Mouse (Mus musculus) thymus, postnatal 0 days (tissue): ENCODE measurements around the gene Hs6st1. TPM values are rescaled to one million over a fixed set of nuclear protein-coding genes. Genes with fewer than 3 reads are reported as not detected.
A peak's percentile ranks its signal among the peaks of the same experiment; 100 is the strongest.
"Not testable (repeated sequence)": the region's sequence is repeated elsewhere in the genome, so short reads cannot be mapped to it uniquely, and the experiment has no call there.

Experiments used
- DNase-seq: peaks from one replicate; pipeline ENCODE4 v3.0.0-alpha.2; 2015; ENCODE audit warnings: low spot score
- polyA plus RNA-seq: library from polyadenylated mRNA; unstranded; fragments of >200 nt; fragmentation: Nextera tagmentation; extraction: Ambion mirVana; gene quantifications from 2 replicates; pipeline ENCODE4 v1.2.1, GENCODE M21; 2015

Hs6st1 gene
- 11.5 and 14.5 TPM in 2 replicates for polyA plus RNA-seq

DNA sequence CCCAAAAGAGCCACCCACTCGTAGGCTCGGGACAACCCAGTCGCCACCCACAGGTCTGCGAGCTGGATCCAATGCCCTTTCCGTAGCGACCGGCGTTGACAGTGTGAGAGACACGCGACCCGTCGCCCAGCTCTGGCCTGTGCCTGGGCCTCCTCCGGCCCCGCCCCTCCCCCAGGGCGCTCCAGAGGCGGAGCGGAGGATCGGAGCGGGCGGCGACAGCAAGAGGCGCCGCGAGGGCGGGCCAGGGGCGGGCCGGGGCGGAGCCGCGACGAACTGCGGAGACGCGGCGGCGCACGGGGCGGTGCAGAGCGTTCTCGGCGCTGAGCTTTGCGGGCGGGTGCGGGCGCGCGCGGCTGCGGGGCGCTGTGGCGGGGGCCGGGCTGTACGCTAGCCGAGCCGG lies at the start of gene Hs6st1:
Hs6st1 (plus strand) TSS at position 325 of the 400 bp plus-strand sequence.
- DNase-seq: peak; percentile 93

- DNase-seq: no peak
Observed at GRCm38 (mm10) chr1:36018617-36019016, 49.6 kb upstream of the Hs6st1 start.

DNA sequence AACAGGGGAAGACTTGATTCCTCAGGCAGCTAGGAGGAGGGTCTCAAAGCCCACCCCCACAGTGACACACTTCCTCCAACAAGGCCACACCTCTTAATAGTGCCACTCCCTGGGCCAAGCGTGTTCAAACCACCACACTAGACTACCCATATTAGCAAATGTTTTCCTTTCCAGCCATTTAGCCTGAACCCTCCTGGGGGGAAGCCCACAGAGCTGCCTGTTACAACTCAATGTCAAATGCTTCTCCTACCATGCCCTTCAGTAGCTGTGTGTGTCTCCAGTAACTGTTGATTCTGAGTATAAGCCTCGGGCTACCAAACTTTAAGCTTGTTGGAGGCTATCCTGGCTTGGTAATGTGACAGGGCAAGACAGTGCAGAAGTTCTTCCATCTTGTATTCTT lies 49.0 kb upstream of the Hs6st1 start:
- no peak for DNase-seq

DNA sequence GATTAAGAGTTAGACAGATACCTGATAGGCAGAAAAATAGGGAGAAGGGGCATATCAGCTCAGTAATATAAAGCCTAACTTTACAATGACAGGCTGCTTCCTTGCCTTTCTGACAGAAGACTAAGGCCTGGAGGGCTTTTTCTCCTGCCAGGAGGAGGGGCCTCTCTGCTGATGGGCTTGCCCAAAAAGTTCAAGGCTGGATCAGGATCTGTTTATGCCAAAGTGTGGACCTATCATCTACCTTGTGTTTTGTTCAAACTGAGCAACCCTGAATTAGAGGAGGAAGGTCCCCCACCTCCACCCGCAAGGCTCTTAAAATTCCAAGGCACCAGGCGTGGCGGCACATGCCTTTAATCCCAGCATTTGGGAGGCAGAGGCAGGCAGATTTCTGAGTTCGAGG lies 47.9 kb upstream of the Hs6st1 start:
- no peak for DNase-seq

DNA sequence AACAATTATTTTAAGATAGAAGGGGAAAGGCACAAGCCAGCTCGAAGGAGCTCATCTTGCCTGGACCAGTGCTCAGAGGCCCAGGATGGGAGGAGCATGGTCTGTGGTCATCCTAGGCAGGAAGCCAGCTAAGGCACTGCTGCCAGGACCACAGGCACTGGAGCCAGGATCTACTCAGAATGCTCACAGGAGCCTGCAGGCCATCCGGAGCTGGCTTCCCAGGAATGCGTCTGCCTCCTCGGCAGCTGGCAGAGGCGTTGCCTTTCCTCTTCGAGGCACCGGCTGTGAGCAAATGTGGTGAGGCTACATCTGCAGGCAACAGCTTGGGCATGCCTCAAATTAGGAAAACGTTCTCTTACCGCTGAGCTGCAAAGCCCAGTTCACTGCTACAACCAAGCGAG lies 37.8 kb upstream of the Hs6st1 start:
- DNase-seq: no peak

DNA sequence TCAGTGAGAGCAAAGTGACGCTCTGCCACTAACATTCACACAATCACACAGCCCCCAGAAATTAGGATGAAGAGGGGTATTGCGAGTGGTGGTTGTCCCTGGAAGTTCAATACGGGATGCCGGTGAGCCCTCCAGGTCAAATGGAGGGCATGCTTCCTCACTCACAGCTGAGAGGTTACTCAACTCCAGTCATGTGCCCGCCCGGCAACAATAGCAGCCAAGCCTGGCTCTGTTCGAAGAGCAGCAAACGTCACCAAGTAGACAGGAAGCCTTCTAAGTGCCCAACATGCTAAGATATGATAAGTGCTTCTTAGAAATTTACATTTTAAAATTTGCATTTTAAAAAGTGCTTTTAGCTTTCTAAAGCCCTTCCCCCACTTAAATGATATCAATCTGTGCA lies 29.4 kb upstream of the Hs6st1 start:
- no peak for DNase-seq

DNA sequence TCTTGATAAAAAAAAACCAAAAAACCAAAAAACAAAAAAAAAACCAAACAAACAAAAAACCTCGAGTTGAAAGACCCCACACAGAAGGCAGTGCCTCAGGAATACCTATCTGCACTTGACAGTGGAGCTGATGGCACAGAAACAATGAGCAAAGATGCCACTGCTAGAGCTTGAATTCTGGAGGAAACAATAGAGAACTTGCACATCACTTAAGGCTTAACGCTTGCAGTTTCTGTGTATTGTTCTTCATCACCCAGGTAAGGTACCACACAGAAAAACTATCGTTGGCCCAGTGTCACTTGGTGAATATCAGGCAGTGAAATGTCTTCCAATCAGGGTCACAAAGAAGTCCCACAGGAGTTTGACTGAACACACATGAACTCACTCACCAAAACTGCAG lies 26.1 kb upstream of the Hs6st1 start:
- DNase-seq: no peak

GRCm38 (mm10) chr1:36043793-36044192 lies 24.4 kb upstream of the Hs6st1 start:
- DNase-seq: not testable (repeated sequence)

DNA sequence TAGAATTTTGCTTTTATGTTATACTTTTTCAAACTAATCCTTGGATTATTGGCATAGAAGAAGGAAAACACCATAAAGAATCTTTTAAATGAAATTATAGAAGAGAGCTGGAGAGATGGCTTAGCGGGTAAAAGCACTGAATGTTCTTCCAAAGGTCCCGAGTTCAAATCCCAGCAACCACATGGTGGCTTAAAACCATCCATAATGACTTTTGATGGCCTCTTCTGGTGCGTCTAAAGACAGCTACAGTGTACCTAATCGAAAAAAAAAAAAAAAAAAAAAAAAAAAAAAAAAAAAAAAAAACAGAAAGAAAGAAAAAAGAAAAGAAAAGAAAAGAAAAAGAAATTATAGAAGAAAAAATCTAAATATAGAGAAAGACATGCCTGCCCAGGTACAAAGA lies 23.9 kb upstream of the Hs6st1 start:
- no peak for DNase-seq

DNA sequence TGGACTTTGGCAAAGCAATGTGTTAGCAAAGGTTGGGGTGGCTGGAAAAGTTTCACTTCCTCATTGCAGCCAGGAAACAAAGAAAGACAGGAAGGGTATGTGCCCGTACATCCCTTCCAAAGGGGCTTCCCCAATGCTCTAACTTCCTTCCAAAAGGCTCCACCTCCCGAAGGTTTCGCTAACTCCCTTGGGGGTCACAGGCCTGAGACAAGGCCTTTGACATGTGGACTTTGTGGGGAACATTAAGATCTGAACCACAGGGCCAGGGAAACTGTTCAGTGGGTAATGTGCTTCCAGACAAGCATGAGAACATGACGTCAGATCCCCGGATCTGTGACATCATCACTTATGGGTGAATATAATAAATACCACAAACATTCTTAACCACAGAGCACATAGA lies 15.5 kb upstream of the Hs6st1 start:
- DNase-seq: no peak

DNA sequence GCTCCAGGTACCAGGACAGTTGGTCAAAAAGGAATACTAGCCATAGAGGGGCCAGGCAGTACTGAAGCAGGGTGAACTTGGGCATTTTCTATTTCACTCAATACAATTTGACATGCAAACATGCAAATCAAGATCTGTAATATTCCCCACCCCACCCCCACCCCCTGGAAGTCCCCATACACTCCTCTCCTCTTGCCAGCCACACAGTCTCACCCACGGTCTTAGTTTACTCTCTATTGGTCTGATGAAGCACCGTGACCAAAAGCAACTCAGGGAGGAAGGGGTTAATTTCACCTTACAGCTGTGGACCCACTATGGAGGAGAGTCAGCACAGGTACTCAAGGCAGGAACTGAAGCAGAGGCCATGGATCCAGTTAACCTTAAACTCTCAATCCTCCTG lies 14.6 kb upstream of the Hs6st1 start:
- DNase-seq: no peak

DNA sequence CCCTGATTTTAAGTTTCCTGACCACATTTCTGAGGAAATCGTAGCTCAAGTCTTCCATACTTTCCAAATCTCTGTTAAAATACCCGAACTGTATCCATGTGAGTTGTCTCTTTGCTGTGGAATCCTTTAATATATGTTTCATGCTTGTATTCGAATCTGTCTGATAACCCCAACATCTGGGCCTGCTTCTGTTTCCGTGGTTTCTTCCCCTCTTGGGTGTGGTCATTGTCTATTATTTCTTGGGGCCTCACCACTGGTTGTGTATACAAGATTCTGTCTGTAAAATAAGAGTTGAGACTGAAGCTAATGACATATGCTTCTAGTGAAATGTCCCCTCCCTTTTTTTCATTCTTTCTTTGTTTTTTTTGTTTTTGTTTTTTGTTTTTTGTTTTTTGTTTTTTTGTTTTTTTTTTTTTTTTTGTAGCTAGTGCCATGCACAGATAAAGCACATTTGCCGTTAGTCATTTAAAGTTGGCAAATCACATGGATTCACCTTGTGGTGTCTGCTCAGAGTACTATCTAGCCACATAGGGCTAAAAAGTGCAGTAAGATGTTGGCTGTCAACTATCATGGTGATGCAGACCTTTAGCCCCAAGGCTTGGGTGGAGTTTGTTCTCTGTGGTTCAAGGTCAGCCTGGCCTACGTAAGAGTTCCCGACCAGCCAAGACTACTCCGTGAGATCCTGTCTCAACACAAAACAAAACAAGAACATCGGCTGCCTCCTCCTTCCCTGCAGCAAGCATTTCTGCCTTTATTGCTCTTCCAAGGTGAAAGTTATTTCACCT lies 13.8 kb upstream of the Hs6st1 start:
- DNase-seq: no peak

- DNase-seq: no peak
Observed at GRCm38 (mm10) chr1:36054967-36055357, 13.2 kb upstream of the Hs6st1 start.

GRCm38 (mm10) chr1:36059351-36059750 lies 8.8 kb upstream of the Hs6st1 start:
- no peak for DNase-seq

DNA sequence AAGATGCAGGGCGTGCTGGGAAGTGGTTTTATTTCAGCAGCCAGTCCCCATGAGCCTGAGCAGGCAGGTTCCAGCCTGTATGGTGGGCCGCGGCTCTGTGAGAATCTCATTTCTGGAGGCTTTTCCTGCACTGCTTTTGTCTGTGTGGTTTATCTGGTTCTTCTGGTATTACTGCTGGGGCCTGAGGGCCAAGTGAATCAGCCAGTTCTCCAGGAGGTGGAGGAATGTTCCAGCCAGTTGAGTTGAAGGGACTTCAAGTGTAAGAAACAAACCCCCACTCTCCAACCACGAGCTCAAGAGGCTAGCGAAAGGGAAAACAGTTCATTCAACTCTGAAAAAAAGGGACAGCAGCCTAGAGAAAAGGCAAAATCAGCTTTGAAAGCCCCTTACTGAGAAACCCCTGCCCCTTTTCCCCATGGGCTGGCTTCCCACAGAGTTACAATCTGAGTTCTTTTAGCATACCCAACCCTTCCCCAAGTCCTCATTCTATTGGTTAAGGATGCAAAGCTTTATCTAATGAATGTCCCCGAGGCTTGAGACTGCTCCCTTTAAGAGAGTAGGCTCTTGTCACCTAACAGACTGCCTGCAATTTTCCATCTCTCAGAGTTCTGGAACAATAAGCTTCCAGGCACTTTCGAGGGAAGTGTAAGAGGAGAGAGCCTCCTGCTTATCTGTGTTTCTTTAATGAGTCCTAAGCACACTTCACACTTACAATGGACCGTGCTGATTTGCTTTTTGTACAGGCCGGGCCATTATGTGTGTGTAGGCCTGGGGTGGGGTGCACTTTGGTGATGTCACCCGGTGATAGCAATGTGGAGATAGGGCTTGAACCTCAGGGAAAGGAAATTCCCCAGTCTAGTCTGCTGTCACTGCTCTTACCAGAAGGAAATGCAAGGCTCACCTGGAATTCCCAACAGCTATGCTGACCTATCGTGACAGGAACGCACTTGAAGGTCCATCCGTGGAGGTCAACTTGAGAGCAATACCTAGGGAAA lies 7.9 kb upstream of the Hs6st1 start:
- no peak for DNase-seq

DNA sequence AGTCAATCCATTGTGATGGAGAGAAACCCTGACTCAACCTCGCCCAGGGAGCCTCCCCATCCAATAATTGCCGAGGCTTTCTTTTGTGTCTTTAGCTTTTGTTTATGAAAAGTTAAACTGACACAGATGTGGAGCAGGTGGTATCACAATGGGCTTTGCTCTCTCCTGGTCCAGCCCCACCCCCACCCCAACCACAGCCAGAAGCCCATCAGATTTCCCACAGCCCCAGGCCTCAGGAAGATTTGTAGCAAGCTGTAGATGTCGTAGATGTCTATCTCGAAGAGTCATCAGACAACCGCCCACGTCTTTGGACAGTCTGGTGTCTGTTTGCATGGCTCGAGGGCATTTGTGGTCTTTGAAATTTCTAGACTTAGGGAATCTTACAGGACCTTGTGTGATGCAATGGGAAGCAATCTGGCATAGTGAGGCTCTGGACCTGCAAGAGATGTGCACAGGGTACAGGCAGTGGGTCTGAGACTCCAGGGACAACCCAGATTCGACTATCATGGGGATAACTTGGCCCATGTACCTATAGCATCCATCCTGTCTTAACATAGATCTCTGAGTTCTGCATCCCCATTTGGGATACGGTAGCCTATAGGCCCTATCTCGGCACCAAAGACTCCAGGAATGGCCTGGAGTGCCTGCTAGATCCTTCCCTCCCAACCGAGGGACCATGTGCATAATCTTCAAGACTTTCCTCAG lies 6.8 kb upstream of the Hs6st1 start:
- DNase-seq: no peak

GRCm38 (mm10) chr1:36062088-36062805 lies 6.0 kb upstream of the Hs6st1 start:
- DNase-seq: no peak

GRCm38 (mm10) chr1:36062826-36063640 lies 5.2 kb upstream of the Hs6st1 start:
- DNase-seq: no peak

DNA sequence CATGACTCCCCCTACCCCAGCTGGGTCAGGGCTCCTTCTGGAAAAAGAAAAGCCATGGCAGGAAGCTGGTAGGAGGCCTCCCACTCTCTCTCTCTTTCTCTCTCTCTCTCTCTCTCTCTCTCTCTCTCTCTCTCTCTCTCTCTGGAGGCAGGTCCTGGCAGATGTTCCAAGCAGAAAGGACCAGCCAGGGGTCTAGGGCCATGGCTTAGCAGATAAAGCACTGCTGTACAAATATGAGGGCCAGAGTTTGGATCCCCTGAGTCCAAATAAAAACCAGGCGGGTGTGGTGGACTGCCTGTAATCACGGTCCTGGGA lies 4.6 kb upstream of the Hs6st1 start:
- DNase-seq: no peak

DNA sequence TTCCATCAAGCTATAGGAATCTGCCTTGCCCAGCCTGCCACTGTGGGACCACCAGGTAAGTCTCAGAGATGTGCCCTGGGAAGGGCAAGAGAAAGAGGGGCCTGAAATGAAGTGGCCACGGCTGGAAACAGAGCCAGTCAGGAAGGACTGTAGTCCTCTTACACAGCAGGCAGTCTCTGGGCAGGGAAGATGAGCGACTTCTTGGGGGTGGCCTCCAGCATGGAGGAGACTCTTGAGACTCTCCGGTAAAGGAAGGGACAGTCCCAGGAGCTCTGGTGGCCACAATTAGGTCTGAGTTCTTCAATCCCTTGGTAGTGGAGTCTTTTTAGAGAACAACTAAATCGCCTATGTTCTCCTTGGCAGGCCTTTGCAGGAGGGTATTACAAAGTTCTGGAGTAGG lies 4.0 kb upstream of the Hs6st1 start:
- no peak for DNase-seq
